Comparison of ENCODE assay signal across 23 mouse cellular contexts in the genomic region with DNA sequence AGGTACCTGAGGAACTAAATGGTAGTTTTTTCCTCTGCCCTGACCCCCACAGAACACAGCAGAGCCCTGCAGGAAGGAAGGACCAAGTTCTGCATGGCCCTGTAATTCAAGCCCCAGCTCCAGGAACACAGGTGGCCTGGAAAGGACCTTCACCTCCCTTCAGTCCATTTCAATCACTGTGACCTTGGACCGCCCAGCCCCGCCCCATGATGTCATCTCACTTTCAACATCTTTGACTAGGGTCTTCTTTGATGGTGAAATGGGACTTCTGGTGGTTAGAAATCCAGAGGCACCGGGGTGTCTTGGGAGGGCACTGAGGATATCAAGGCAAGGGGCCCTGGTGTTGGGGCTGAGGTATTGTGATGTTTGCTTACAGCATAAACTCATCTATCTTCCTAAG. TPM values are rescaled to one million over a fixed set of nuclear protein-coding genes. Genes with fewer than 3 reads are reported as not detected.
DNase-seq lines count a peak whose midpoint lies in the region; TF ChIP-seq lines count a peak whose summit lies in the region.
"Had no signal": no experiment of that assay in that cellular context is flagged by ENCODE, and none has a peak within 500 bp of the region (broad histone marks: within the 10 kb centered on the region; RNA-seq: fewer than 3 reads in every experiment).

No protein-coding gene starts in this region.

- H3K27me3 ChIP-seq in ES-Bruce4 (ENCODE audit: control insufficient read depth, insufficient read depth, low read length, poor library complexity, severe bottlenecking), result no peaks in the 10 kb centered on the region
- H3K27me3 ChIP-seq: embryonic facial prominence, embryonic 12.5 days; forebrain, embryonic 13.5 days; forebrain, embryonic 15.5 days had no signal

- TF ChIP-seq POLR2A in ES-Bruce4 (IDR thresholded peaks at IDR 0.05; ENCODE audit: insufficient read depth, low read length), result no peak

- no peak overlapping the region for H3K4me3 ChIP-seq in ES-Bruce4 (ENCODE audit: low read depth, low read length)
- H3K4me3 ChIP-seq: embryonic facial prominence, embryonic 10.5 days; embryonic facial prominence, embryonic 12.5 days; forebrain, embryonic 13.5 days; forebrain, embryonic 15.5 days had no signal

- no peaks in the 10 kb centered on the region for H3K9me3 ChIP-seq in ES-Bruce4 (replicated peaks; ENCODE audit: control insufficient read depth, insufficient read depth, low read length, poor library complexity, severe bottlenecking)
- H3K9me3 ChIP-seq: embryonic facial prominence, embryonic 10.5 days; embryonic facial prominence, embryonic 12.5 days; forebrain, embryonic 13.5 days; forebrain, embryonic 15.5 days had no signal

- peak; percentile 24 for DNase-seq in adrenal gland, postnatal 14 days
- no peak for DNase-seq in adrenal gland, adult 18-20 months (ENCODE audit: low spot score in 2 of 2)
- DNase-seq in ES-CJ7 (ENCODE audit: low read depth, low spot score) (peak; percentile 60), ZHBTc4 (ENCODE audit: low read depth, low spot score) (peak; percentile 64)
- no peak for DNase-seq in heart, adult 8-10 months (ENCODE audit: low spot score)
- DNase-seq in cerebellum, adult 9-10 months, result no peak
- DNase-seq: adrenal gland, adult 2 months; adrenal gland, postnatal 10 days; cerebellum, adult 11 months; cerebellum, adult 18-20 months; cerebellum, adult 8-10 months; cerebellum, postnatal 10 days; cerebellum, postnatal 25 days; forebrain, postnatal 0 days had no signal

- peaks cover 2% of the 10 kb centered on the region for H3K4me1 ChIP-seq in ES-Bruce4 (ENCODE audit: control insufficient read depth, insufficient read depth, low read length)
- H3K4me1 ChIP-seq: embryonic facial prominence, embryonic 10.5 days; embryonic facial prominence, embryonic 12.5 days; forebrain, embryonic 13.5 days; forebrain, embryonic 15.5 days had no signal

- TF ChIP-seq CTCF in ES-Bruce4 (IDR thresholded peaks at IDR 0.05; ENCODE audit: low read depth, low read length), result no peak

- no peak overlapping the region for H3K27ac ChIP-seq in ES-Bruce4 (ENCODE audit: insufficient read depth, low read length)
- H3K27ac ChIP-seq: embryonic facial prominence, embryonic 10.5 days; embryonic facial prominence, embryonic 12.5 days; forebrain, embryonic 13.5 days; forebrain, embryonic 15.5 days had no signal

- 0 out of 2 replicates have a peak, but pooled peaks have one; percentile 43 for TF ChIP-seq EP300 in ES-Bruce4 (IDR thresholded peaks at IDR 0.05; ENCODE audit: insufficient read depth, low read depth, low read length)

- H3K9ac ChIP-seq in ES-Bruce4 (ENCODE audit: low read depth, poor library complexity, severe bottlenecking), result no peak overlapping the region
- H3K9ac ChIP-seq: embryonic facial prominence, embryonic 12.5 days; forebrain, embryonic 13.5 days; forebrain, embryonic 15.5 days; forebrain, postnatal 0 days had no signal

- no peaks in the 10 kb centered on the region for H3K36me3 ChIP-seq in ES-Bruce4 (ENCODE audit: control insufficient read depth, insufficient read depth, low read length, poor library complexity, severe bottlenecking)
- H3K36me3 ChIP-seq: embryonic facial prominence, embryonic 10.5 days; embryonic facial prominence, embryonic 12.5 days; forebrain, embryonic 15.5 days had no signal

RNA-seq across cellular contexts. Expression of a gene that starts 14.8 kb away (rescaled TPM):
- total RNA-seq in adrenal gland, postnatal 14 days (2021), result 1.4 and 1.7 TPM in 2 replicates
- total RNA-seq in adrenal gland, adult 18-20 months (2021), result under 1 TPM; 0.66 to 0.77 TPM
- 37.6 and 39.2 TPM in 2 replicates for polyA plus RNA-seq in ES-Bruce4 (2011; ENCODE audit: insufficient read depth, insufficient read length, low read depth, missing spikeins)
- 1 to 10 TPM in 3 of 4 experiments, under 1 TPM in 1; 0.50 to 2.1 (median 1.2) TPM for total RNA-seq in heart, adult 8-10 months (2022)
- total RNA-seq: MEL had no signal

RNA-seq across cellular contexts. Expression of a gene that starts 15.6 kb away (rescaled TPM):
- total RNA-seq in adrenal gland, postnatal 14 days (2021), result 0.82 TPM in 1 of 2 replicates, not detected in the other
- not detected for total RNA-seq in adrenal gland, adult 18-20 months (2021)
- 0.75 and 1.3 TPM in 2 replicates for polyA plus RNA-seq in ES-Bruce4 (2011; ENCODE audit: insufficient read depth, insufficient read length, low read depth, missing spikeins)
- not detected for total RNA-seq in heart, adult 8-10 months (2022)
- total RNA-seq: adrenal gland, adult 2 months; adrenal gland, postnatal 36 days; MEL had no signal
- polyA plus RNA-seq: C2C12; embryonic facial prominence, embryonic 10.5 days had no signal

RNA-seq across cellular contexts. Expression of a gene that starts 21.2 kb away (rescaled TPM):
- 1.1 TPM in 2 replicates for total RNA-seq in adrenal gland, postnatal 14 days (2021)
- total RNA-seq in adrenal gland, adult 18-20 months (2021), result 1 to 10 TPM; 1.9 to 3.1 TPM
- polyA plus RNA-seq in ES-Bruce4 (2011; ENCODE audit: insufficient read depth, insufficient read length, low read depth, missing spikeins), result 4.1 and 4.7 TPM in 2 replicates
- under 1 TPM in 1 of 4 experiments, not detected in 3; 0.33 TPM for total RNA-seq in heart, adult 8-10 months (2022)
- total RNA-seq: forebrain, postnatal 0 days had no signal

RNA-seq across cellular contexts. Expression of a gene that starts 36.4 kb away (rescaled TPM):
- 0.79 and 1.0 TPM in 2 replicates for total RNA-seq in adrenal gland, postnatal 14 days (2021)
- 1 to 10 TPM; 1.2 to 2.9 TPM for total RNA-seq in adrenal gland, adult 18-20 months (2021)
- polyA plus RNA-seq in ES-Bruce4 (2011; ENCODE audit: insufficient read depth, insufficient read length, low read depth, missing spikeins), result 0.91 and 1.1 TPM in 2 replicates
- under 1 TPM in 3 of 4 experiments, not detected in 1; 0.17 to 0.37 (median 0.35) TPM for total RNA-seq in heart, adult 8-10 months (2022)
- total RNA-seq: ES-E14 had no signal

RNA-seq across cellular contexts. Expression of a gene that starts 52.9 kb away (rescaled TPM):
- 45.8 and 49.4 TPM in 2 replicates for total RNA-seq in adrenal gland, postnatal 14 days (2021)
- 10 to 100 TPM; 37.1 to 56.2 TPM for total RNA-seq in adrenal gland, adult 18-20 months (2021)
- polyA plus RNA-seq in ES-Bruce4 (2011; ENCODE audit: insufficient read depth, insufficient read length, low read depth, missing spikeins), result 71.3 and 83.6 TPM in 2 replicates
- total RNA-seq in heart, adult 8-10 months (2022), result 10 to 100 TPM; 22.2 to 28.9 (median 28.5) TPM

Comparison
In these comparisons a context has a peak if more than half of its experiments do, and no peak if none do; other contexts are left out.
1. DNase-seq: peak in adrenal gland, postnatal 14 days (single experiment), ES-CJ7 (single experiment) and ZHBTc4 (single experiment); none in adrenal gland, adult 18-20 months (0 of 2), heart, adult 8-10 months (single experiment) and cerebellum, adult 9-10 months (single experiment).